Mouse (Mus musculus) G1E (cell line): Measurements from ENCODE around the gene RPS10-NUDT3. TPM values are rescaled to one million over a fixed set of nuclear protein-coding genes. Genes with fewer than 3 reads are reported as not detected.
A peak's percentile ranks its signal among the peaks of the same experiment; 100 is the strongest.
"Not testable (repeated sequence)": the region's sequence is repeated elsewhere in the genome, so short reads cannot be mapped to it uniquely, and the experiment has no call there.

Experiments
- ATAC-seq: 2 replicates; pipeline ENCODE4 v1.8.0; 2016; ENCODE audit warnings: mild to moderate bottlenecking; ENCODE audit not compliant: insufficient number of reproducible peaks, poor library complexity, low FRiP score, severe bottlenecking; ENCODE audit errors: extremely low read depth
- DNase-seq: peaks from one replicate; pipeline ENCODE4 v3.0.0; 2012; ENCODE audit warnings: low spot score
- H3K27me3 ChIP-seq: 2 replicates; pipeline ENCODE4 v1.6.1; 2012; ENCODE audit warnings: mild to moderate bottlenecking, low read length, inconsistent platforms; ENCODE audit not compliant: insufficient read depth
- H3K36me3 ChIP-seq: replicated peaks from 2 replicates; pipeline ENCODE3; 2012; ENCODE audit warnings: mild to moderate bottlenecking, inconsistent platforms
- H3K4me1 ChIP-seq: 2 replicates; pipeline ENCODE4 v1.6.1; 2012; ENCODE audit warnings: low read depth, low read length, inconsistent platforms, mixed read lengths; ENCODE audit not compliant: insufficient read depth
- H3K4me3 ChIP-seq: 2 replicates; pipeline ENCODE4 v1.5.1; 2012; ENCODE audit warnings: low read depth, mild to moderate bottlenecking, inconsistent platforms, low read length, moderate library complexity, mixed read lengths
- H3K9me3 ChIP-seq: replicated peaks from 2 replicates; pipeline ENCODE4 v1.6.1; 2012; ENCODE audit warnings: inconsistent platforms
- CTCF ChIP-seq: IDR thresholded peaks from 2 replicates; pipeline ENCODE4 v1.5.1; 2012; ENCODE audit warnings: low read depth, low read length, inconsistent platforms, mixed read lengths
- GATA1 ChIP-seq: IDR thresholded peaks from 2 replicates; pipeline ENCODE4 v1.6.1; 2012; ENCODE audit warnings: borderline replicate concordance, low read length, inconsistent platforms, mixed read lengths
- GATA2 ChIP-seq: IDR thresholded peaks from 2 replicates; pipeline ENCODE4 v1.6.1; 2012; ENCODE audit warnings: low read depth, low read length, inconsistent platforms, borderline replicate concordance
- POLR2AphosphoS5 ChIP-seq: IDR thresholded peaks from 2 replicates; pipeline ENCODE4 v1.6.1; 2012; ENCODE audit warnings: low read depth, low read length, inconsistent platforms; ENCODE audit not compliant: insufficient replicate concordance
- TAL1 ChIP-seq: conservative IDR thresholded peaks from 2 replicates; pipeline ENCODE4 v1.6.1; 2012; ENCODE audit warnings: low read depth, low read length, inconsistent platforms, mixed read lengths
- polyA plus RNA-seq: library from polyadenylated mRNA; stranded (reverse); fragments of >175 nt; gene quantifications from 2 replicates; pipeline ENCODE4 v1.2.3, GENCODE M21; 2012
- total RNA-seq, 2 experiments: library from RNA; stranded (forward) in 1 of 2; stranded (reverse) in 1 of 2; fragments of 200-1000 nt in 1 of 2; fragments of >200 nt in 1 of 2; fragmentation: Nextera tagmentation in 1 of 2; gene quantifications; 2 replicates each; pipeline ENCODE4 v1.2.3; 2014 to 2017

RPS10-NUDT3 gene
- total and polyA plus RNA-seq, 3 experiments = not detected

- DNase-seq = no peak
- no peak overlapping the region for H3K4me3 ChIP-seq
- H3K36me3 ChIP-seq = no peaks in the 10 kb centered on the region
- H3K27me3 ChIP-seq = peaks cover 27% of the 10 kb centered on the region; the same call in 1 of the 2 replicates
- TF ChIP-seq CTCF (no peak), TAL1 (no peak), POLR2AphosphoS5 (no peak), GATA1 (no peak), GATA2 (no peak)
- no peak for ATAC-seq
- H3K9me3 ChIP-seq = no peaks in the 10 kb centered on the region
- H3K4me1 ChIP-seq = peaks cover 16% of the 10 kb centered on the region
Measured at GRCm38 (mm10) chr17:27643756-27644155, 8.7 kb upstream of the RPS10-NUDT3 start.

GRCm38 (mm10) chr17:27643101-27643500 lies 8.1 kb upstream of the RPS10-NUDT3 start:
- Histone ChIP-seq H3K9me3 (no peaks in the 10 kb centered on the region), H3K36me3 (no peaks in the 10 kb centered on the region), H3K4me3 (no peak overlapping the region), H3K27me3 (peaks cover 24% of the 10 kb centered on the region; the same call in 1 of the 2 replicates), H3K4me1 (peaks cover 17% of the 10 kb centered on the region)
- TF ChIP-seq GATA2 (no peak), POLR2AphosphoS5 (no peak), TAL1 (no peak), CTCF (no peak), GATA1 (no peak)
- DNase-seq (no peak), ATAC-seq (no peak)

- ATAC-seq = no peak
Measured at GRCm38 (mm10) chr17:27642491-27643062, 7.6 kb upstream of the RPS10-NUDT3 start.

GRCm38 (mm10) chr17:27639851-27640250 lies 4.8 kb upstream of the RPS10-NUDT3 start:
- DNase-seq, H3K36me3 ChIP-seq, H3K4me3 ChIP-seq, ATAC-seq, H3K9me3 ChIP-seq: not testable (repeated sequence)
- Histone ChIP-seq H3K4me1 (peaks cover 28% of the 10 kb centered on the region), H3K27me3 (peaks cover 17% of the 10 kb centered on the region; the same call in 1 of the 2 replicates)

More at GRCm38 (mm10) chr17:27642491-27643062, 7.6 kb upstream of the RPS10-NUDT3 start:
- H3K4me3 ChIP-seq = no peak overlapping the region
- peaks cover 24% of the 10 kb centered on the region; the same call in 1 of the 2 replicates for H3K27me3 ChIP-seq
- peaks cover 17% of the 10 kb centered on the region for H3K4me1 ChIP-seq
- no peak for DNase-seq
- H3K36me3 ChIP-seq = no peaks in the 10 kb centered on the region
- no peak for TF ChIP-seq CTCF
- TF ChIP-seq GATA2 = no peak
- no peak for TF ChIP-seq TAL1
- TF ChIP-seq POLR2AphosphoS5 = no peak
- no peak for TF ChIP-seq GATA1
- no peaks in the 10 kb centered on the region for H3K9me3 ChIP-seq

GRCm38 (mm10) chr17:27638921-27639332 lies 3.9 kb upstream of the RPS10-NUDT3 start:
- Histone ChIP-seq H3K4me1 (peaks cover 28% of the 10 kb centered on the region), H3K27me3 (peaks cover 15% of the 10 kb centered on the region; the same call in 1 of the 2 replicates), H3K36me3 (peaks cover 8% of the 10 kb centered on the region), H3K9me3 (no peaks in the 10 kb centered on the region), H3K4me3 (no peak overlapping the region)
- peak; percentile 60 for DNase-seq
- TF ChIP-seq CTCF = peak; percentile 91
- no peak for TF ChIP-seq GATA2
- ATAC-seq = no peak

- DNase-seq = no peak
- H3K4me3 ChIP-seq = no peak overlapping the region
- TF ChIP-seq POLR2AphosphoS5 (no peak), TAL1 (no peak), GATA1 (no peak), GATA2 (no peak), CTCF (no peak)
- H3K27me3 ChIP-seq = peaks cover 5% of the 10 kb centered on the region; the same call in 1 of the 2 replicates
- peaks cover 24% of the 10 kb centered on the region for H3K36me3 ChIP-seq
- no peaks in the 10 kb centered on the region for H3K9me3 ChIP-seq
- no peak for ATAC-seq
- H3K4me1 ChIP-seq = peaks cover 33% of the 10 kb centered on the region
Measured at GRCm38 (mm10) chr17:27637333-27637732, 2.3 kb upstream of the RPS10-NUDT3 start.
